Mouse (Mus musculus) midbrain, embryonic 15.5 days (tissue): Measurements from ENCODE around the gene Ssr2. TPM values are rescaled to one million over a fixed set of nuclear protein-coding genes. Genes with fewer than 3 reads are reported as not detected.
"Not testable (repeated sequence)": the region's sequence is repeated elsewhere in the genome, so short reads cannot be mapped to it uniquely, and the experiment has no call there.

Experiments
- ATAC-seq: fragments of 200-750 bp; cut with Nextera tagmentation; replicated peaks from 2 replicates; pipeline ENCODE4 v1.8.0; 2017; ENCODE audit warnings: moderate TSS enrichment
- H3K27ac ChIP-seq: fragments of 300-500 bp; sonication (generic); 2 replicates; pipeline ENCODE4 v1.5.1; 2015; ENCODE audit warnings: mild to moderate bottlenecking, inconsistent platforms
- H3K27me3 ChIP-seq: fragments of 300-500 bp; sonication (generic); replicated peaks from 2 replicates; pipeline ENCODE4 v1.6.1; 2015; ENCODE audit warnings: inconsistent platforms
- H3K36me3 ChIP-seq: fragments of 300-500 bp; sonication (generic); replicated peaks from 2 replicates; pipeline ENCODE4 v1.6.1; 2015; ENCODE audit warnings: inconsistent platforms
- H3K4me1 ChIP-seq: fragments of 300-500 bp; sonication (generic); 2 replicates; pipeline ENCODE4 v1.6.1; 2015; ENCODE audit warnings: inconsistent platforms
- H3K4me2 ChIP-seq: fragments of 300-500 bp; sonication (generic); 2 replicates; pipeline ENCODE4 v1.6.1; 2015; ENCODE audit warnings: inconsistent platforms, mild to moderate bottlenecking, moderate library complexity
- H3K4me3 ChIP-seq: fragments of 300-500 bp; sonication (generic); 2 replicates; pipeline ENCODE4 v1.5.1; 2015; ENCODE audit warnings: mild to moderate bottlenecking, inconsistent platforms
- H3K9ac ChIP-seq: fragments of 300-500 bp; sonication (generic); 2 replicates; pipeline ENCODE4 v1.6.1; 2015; ENCODE audit warnings: mild to moderate bottlenecking, inconsistent platforms
- H3K9me3 ChIP-seq: fragments of 300-500 bp; sonication (generic); 2 replicates; pipeline ENCODE4 v1.6.1; 2016; ENCODE audit warnings: inconsistent platforms
- WGBS: fragments of 180-500 bp; shearing (Covaris S2); methylation state at CpG from one replicate; pipeline ENCODE4 v1.1.7; 2015; ENCODE audit warnings: mixed read lengths; 5-methylcytosine and 5-hydroxymethylcytosine counted together
- polyA plus RNA-seq: library from polyadenylated mRNA; unstranded; fragments of >200 nt; fragmentation: Nextera tagmentation; extraction: Ambion mirVana; gene quantifications from 2 replicates; pipeline ENCODE4 v1.2.1, GENCODE M21; 2015

Gene Ssr2
- polyA plus RNA-seq, 1 experiment from 2014 or later: 133 TPM

DNA sequence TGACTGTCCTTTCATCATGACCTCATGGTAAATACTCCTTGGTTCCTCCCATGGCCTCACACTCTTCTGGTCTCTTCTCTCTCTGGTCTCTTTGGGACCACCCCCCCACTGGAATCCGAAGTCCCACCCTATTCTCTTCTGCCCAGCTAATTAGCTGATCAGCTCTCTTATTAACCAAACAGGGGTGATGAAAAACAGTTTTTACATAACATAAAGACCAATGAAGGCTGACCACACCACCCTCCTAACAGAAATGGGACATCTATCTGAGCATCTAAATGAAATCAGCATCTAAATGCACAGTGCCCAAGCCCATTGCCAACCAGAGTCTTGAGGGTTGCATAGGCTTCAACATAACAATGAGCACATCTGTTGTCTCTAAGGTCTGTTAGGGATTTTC is 3.8 kb upstream of the Ssr2 start:
- no peak overlapping the region for H3K27ac ChIP-seq
- no peak overlapping the region for H3K4me3 ChIP-seq
- H3K36me3 ChIP-seq: peaks cover 27% of the 10 kb centered on the region
- no peaks in the 10 kb centered on the region for H3K9me3 ChIP-seq
- no peaks in the 10 kb centered on the region for H3K27me3 ChIP-seq
- 81% methylated on average over 1 of the region's 1 CpGs for WGBS
- no peaks in the 10 kb centered on the region for H3K4me1 ChIP-seq
- no peak overlapping the region for H3K9ac ChIP-seq
- ATAC-seq: no peak
- H3K4me2 ChIP-seq: no peak overlapping the region

DNA sequence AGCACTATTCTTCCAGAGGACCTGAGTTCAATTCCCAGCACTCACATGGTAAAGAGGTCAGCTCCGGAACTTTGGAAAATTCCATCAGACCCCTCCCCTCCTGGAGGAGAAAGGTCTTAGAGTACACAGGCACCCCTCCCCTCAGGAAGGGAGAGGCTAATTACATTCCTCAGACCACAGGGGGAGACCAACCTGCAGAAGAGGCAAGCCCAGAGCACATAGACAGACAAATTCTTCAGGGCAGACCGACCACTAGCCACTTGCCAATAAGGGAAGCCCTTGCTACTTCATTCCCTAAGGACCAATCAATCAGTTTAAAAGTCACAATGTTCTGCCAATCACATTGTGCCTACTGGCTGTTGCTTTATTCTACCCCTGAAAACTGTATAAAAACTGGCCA is 2.8 kb upstream of the Ssr2 start:
- H3K27me3 ChIP-seq: no peaks in the 10 kb centered on the region
- no peak overlapping the region for H3K9ac ChIP-seq
- H3K4me1 ChIP-seq: no peaks in the 10 kb centered on the region
- no peaks in the 10 kb centered on the region for H3K9me3 ChIP-seq
- H3K4me3 ChIP-seq: no peak overlapping the region
- WGBS: 87% methylated on average over 2 of the region's 2 CpGs
- peaks cover 20% of the 10 kb centered on the region for H3K36me3 ChIP-seq
- H3K4me2 ChIP-seq: no peak overlapping the region
- no peak for ATAC-seq
- H3K27ac ChIP-seq: no peak overlapping the region

DNA sequence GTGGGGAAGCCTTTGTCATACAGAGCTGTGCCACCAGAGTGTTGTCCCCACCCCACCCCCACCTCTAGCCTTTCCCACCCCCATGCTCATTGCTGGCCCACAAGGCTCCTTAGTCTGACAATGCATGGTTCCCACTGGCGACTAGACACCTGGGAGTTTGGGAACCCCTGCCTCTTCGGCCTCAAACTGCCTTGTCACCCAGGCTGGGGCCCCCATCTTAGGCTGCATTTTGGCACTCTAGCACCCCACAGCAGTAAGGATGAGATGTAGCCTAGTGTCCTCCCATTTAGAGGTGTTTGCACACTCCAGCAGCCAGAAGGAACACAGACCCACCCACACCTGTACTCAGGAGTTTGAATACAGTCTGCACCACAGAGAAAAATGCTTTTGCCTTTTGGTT is 1.9 kb upstream of the Ssr2 start:
- no peak overlapping the region for H3K27ac ChIP-seq
- peaks cover 10% of the 10 kb centered on the region for H3K36me3 ChIP-seq
- no peaks in the 10 kb centered on the region for H3K9me3 ChIP-seq
- H3K27me3 ChIP-seq: no peaks in the 10 kb centered on the region
- no peak overlapping the region for H3K9ac ChIP-seq
- no peak overlapping the region for H3K4me2 ChIP-seq
- 88% methylated on average over 2 of the region's 2 CpGs for WGBS
- H3K4me3 ChIP-seq: no peak overlapping the region
- no peaks in the 10 kb centered on the region for H3K4me1 ChIP-seq
- no peak for ATAC-seq

DNA sequence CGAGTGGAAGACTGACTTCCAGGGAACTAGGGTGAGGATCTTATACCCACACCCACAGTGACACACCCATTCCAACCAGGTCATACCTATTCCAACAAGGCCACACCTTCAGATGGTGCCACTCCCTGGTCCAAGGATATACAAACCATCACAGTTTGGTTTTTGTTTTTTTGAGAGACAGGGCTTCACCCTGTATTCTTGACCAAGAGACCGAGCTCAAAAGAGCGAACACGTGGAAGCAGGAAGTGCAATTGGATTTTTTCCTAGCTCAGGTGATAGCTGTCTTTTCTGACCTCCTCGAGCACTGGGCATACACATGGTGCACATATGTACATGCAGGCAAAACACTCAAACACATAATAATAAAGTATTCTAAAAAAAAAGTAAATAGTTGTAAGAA is 2.2 kb downstream of the Ssr2 start:
- not testable (repeated sequence) for H3K27me3 ChIP-seq, H3K9ac ChIP-seq, H3K9me3 ChIP-seq, H3K27ac ChIP-seq, H3K4me2 ChIP-seq, H3K4me3 ChIP-seq, ATAC-seq, H3K36me3 ChIP-seq
- peaks cover 19% of the 10 kb centered on the region for H3K4me1 ChIP-seq
- 87% methylated on average over 5 of the region's 5 CpGs for WGBS

DNA sequence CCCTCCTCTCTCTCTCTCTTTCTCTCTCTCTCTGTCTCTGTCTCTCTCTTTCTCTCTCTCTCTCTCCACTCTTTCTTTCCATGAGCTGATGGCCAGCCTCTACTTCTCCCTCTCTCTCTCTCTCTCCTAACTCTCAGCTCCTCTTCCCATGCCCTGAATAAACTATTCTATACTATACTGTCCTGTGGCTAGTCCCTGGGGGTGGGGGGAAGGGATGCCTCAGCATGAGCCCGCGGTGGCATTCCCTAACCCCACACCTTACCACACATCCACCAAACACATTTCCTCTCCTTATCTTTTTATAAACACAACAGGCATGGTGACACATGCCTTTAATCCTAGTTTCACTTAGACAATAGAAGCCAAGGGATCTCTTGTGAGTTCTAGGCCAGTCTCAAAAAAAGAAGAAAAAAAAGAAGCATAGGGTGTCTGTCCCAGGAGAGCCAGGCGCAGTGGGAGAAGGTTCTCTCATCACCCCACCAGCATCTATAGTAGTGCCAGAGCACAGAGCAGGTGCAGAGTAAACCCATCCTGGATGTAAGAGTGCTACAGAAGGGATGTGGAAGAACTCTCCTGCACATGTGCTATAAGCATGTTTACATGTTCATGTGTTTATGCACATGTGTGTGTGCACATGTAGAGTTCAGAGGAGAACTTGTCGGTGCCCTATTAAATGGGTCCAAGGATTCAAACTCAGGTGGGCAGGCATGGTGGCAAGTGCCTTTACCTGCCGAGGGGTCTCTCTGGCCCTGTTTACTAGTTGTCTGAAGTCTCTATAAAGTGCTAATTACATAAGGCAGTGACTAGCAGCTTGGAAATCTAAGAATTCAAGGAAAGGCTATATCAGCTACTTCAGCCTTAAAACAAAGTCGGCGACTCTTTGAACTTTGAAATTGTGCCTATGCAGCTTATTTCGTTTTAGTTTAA is 3.1 kb downstream of the Ssr2 start:
- ATAC-seq: peak; percentile 31; the same call in 1 of the 2 replicates
- no peak overlapping the region for H3K27ac ChIP-seq

DNA sequence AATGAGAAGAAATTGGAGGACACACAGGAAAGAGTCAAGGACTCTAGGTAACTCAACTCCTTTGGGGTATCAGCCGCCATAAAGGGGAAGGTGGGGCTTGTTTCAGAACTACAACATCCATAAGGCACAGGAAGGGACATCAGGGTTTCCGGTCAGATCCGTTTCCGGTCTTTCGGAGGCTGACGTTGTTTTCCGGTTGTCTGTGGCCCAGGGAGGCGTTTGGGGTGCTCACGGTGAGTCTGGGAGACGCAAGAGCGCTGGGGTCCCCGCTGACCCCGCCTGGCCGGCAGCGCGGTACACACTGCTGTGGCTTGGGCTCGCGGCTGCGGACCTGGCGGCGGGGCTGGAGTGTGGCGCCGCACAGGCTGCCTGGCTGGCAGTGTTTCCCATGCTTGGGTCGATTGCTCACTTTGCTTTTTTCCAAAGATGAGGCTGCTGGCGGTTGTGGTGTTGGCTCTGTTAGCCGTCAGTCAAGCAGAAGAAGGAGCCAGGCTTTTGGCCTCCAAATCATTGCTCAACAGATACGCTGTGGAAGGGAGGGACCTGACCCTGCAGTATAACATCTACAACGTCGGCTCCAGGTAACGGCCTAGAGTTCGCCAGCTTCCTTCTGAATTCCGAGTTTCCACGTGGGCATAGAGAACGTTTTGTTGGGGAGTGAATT is 3.9 kb downstream of the Ssr2 start:
- H3K4me1 ChIP-seq: peaks cover 19% of the 10 kb centered on the region
- peak overlapping the region; percentile 71 for H3K4me2 ChIP-seq
- no peaks in the 10 kb centered on the region for H3K27me3 ChIP-seq
- ATAC-seq: peak; percentile 90
- peak overlapping the region; percentile 78 for H3K4me3 ChIP-seq
- WGBS: under 1% methylated on average over 34 of the region's 34 CpGs
- H3K36me3 ChIP-seq: peaks cover 5% of the 10 kb centered on the region; the same call in 1 of the 2 replicates
- no peaks in the 10 kb centered on the region for H3K9me3 ChIP-seq
- H3K27ac ChIP-seq: peak overlapping the region; percentile 61; the same call in 1 of the 2 replicates
- H3K9ac ChIP-seq: peak overlapping the region; percentile 93

More for the DNA sequence above, 3.1 kb downstream of the Ssr2 start:
- H3K27me3 ChIP-seq: no peaks in the 10 kb centered on the region
- H3K4me1 ChIP-seq: peaks cover 19% of the 10 kb centered on the region
- peaks cover 5% of the 10 kb centered on the region; the same call in 1 of the 2 replicates for H3K36me3 ChIP-seq
- peak overlapping the region; percentile 93; the same call in 1 of the 2 replicates for H3K9ac ChIP-seq
- H3K9me3 ChIP-seq: no peaks in the 10 kb centered on the region
- 56% methylated on average over 8 of the region's 8 CpGs for WGBS
- peak overlapping the region; percentile 78 for H3K4me3 ChIP-seq
- H3K4me2 ChIP-seq: peak overlapping the region; percentile 71

DNA sequence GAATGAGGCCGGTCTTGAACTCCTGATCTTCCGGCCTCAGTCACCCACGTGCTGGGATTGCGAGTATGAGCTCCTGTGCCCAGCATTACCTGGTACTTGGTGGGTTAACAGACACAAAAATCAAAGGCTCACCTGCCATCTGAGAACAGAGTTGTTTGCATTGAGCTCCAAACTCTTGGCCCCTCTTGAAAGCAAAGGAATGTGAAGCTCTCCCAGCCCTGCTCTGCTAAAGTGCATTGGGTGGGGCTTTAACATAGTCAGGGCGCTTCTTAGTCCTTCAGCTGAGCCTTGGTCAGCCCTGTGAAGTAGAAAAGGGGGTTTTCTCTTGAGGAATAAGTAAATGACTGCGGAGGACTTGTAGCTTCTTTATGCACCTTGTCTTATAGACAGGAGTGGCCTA is 10.1 kb downstream of the Ssr2 start:
- no peak overlapping the region for H3K4me2 ChIP-seq
- H3K9me3 ChIP-seq: no peaks in the 10 kb centered on the region
- H3K9ac ChIP-seq: no peak overlapping the region
- peaks cover 6% of the 10 kb centered on the region for H3K4me1 ChIP-seq
- WGBS: 97% methylated on average over 6 of the region's 6 CpGs
- no peaks in the 10 kb centered on the region for H3K27me3 ChIP-seq
- no peak overlapping the region for H3K4me3 ChIP-seq
- H3K27ac ChIP-seq: no peak overlapping the region
- ATAC-seq: no peak
- H3K36me3 ChIP-seq: peaks cover 31% of the 10 kb centered on the region; the same call in 1 of the 2 replicates

DNA sequence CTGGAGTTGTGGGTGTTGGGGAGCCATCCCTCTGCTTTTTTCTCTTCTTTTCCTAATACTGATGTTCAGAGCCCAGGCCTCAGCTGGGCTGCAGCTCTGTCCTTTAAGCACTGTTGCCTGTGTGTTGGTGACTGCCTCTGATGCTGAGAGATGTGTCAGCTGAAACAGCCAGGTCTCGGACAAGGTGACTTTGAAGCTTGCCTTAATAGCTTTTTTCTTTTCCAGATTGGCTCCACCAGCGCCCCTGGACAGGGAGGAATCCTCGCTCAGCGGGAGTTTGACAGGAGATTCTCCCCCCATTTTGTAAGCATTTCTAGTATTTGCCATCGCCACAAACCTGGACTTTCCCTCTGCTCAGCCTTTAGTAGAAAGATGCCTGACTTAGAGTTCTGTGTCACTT is 11.0 kb downstream of the Ssr2 start:
- H3K4me3 ChIP-seq: no peak overlapping the region
- 96% methylated on average over 5 of the region's 5 CpGs for WGBS
- ATAC-seq: no peak
- H3K27ac ChIP-seq: no peak overlapping the region
- H3K9ac ChIP-seq: no peak overlapping the region
- H3K4me2 ChIP-seq: no peak overlapping the region
- H3K36me3 ChIP-seq: peaks cover 31% of the 10 kb centered on the region; the same call in 1 of the 2 replicates
- no peaks in the 10 kb centered on the region for H3K27me3 ChIP-seq
- no peaks in the 10 kb centered on the region for H3K4me1 ChIP-seq
- H3K9me3 ChIP-seq: no peaks in the 10 kb centered on the region

DNA sequence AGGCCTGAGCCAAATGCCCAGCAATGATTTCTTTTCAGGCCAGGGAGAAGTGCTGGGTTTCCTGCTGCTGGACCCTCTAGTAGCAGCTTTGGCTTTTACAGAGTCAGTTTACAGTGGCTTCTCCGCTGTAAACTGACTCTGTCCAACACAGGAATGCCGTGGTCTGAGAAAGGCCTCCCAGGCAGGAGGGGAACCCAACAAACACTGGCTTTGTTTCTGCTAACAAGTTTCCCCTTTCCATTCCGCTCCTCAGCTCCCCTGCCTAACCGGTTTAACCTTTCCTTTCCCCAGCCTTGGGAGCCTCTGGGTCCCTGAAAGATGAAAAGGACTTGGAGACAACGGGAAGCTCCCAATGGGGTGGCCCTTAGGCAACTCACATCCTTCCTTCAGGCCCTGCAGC is 14.6 kb downstream of the Ssr2 start:
- no peak overlapping the region for H3K4me2 ChIP-seq
- no peak overlapping the region for H3K27ac ChIP-seq
- WGBS: 30% methylated on average over 5 of the region's 5 CpGs
- no peak overlapping the region for H3K9ac ChIP-seq
- H3K9me3 ChIP-seq: no peaks in the 10 kb centered on the region
- no peak overlapping the region for H3K4me3 ChIP-seq
- no peaks in the 10 kb centered on the region for H3K4me1 ChIP-seq
- H3K36me3 ChIP-seq: peaks cover 26% of the 10 kb centered on the region; the same call in 1 of the 2 replicates
- no peaks in the 10 kb centered on the region for H3K27me3 ChIP-seq
- ATAC-seq: no peak

DNA sequence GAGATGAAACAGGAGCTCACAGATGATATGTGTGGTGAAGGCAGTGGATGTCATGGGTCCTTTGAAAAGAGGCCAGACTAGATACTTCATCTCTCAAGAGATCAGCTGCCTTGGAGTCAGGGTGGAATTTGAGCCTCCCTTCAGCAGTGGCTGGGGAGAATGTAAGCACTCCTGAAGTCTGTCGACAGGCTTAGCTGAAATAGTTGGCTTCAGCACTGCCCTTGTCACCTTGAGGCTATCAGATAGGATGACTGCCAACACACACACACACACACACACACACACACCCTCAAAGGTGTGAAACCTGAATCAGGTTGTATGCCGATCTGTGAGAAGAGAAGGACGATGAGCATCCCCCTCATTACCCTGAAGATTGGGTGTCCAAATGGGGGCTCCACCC is 15.4 kb downstream of the Ssr2 start:
- H3K27me3 ChIP-seq: no peaks in the 10 kb centered on the region
- no peak overlapping the region for H3K4me3 ChIP-seq
- 55% methylated on average over 3 of the region's 3 CpGs for whole genome bisulfite sequencing
- peaks cover 21% of the 10 kb centered on the region; the same call in 1 of the 2 replicates for H3K36me3 ChIP-seq
- no peak for ATAC-seq
- H3K4me2 ChIP-seq: no peak overlapping the region
- no peak overlapping the region for H3K9ac ChIP-seq
- H3K9me3 ChIP-seq: no peaks in the 10 kb centered on the region
- H3K4me1 ChIP-seq: no peaks in the 10 kb centered on the region
- H3K27ac ChIP-seq: no peak overlapping the region

DNA sequence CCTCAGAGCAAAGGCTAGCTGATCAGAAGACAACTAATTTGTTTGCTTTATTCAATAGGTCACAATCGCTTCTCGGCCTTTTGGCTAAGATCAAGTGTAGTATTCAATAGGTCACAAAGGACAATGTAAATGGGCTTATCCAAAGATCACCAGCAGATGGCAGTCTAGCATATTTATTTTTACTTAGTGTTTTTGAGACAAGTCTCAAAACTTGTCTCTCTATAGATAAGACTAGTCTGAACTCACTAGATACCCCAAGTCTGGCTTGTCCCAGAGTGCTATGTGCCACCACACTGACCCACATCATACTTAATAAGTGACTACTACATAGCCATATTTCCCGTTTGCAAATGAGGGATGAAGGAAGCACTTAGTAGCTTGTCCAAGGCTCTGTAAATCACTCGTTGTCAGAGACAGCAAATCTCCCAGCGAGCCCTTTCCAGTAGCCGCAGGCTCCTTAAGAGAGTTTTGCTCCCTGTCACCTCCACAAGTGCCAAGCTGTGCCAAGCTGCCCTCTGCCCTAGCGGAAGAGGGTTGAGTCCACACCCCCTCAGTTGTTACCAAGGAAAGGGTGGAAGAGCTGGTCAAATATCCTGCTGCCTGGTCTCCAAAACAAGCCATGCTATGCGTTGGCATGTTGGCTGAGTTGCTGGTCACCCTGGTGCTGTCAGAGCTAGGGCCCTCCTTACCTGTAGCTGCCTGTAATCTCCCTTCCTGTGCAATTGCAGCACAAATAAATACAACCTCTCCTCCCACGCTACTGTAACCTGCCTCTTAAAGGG is 16.5 kb downstream of the Ssr2 start:
- Histone ChIP-seq H3K4me3 (no peak overlapping the region), H3K27me3 (no peaks in the 10 kb centered on the region), H3K4me2 (no peak overlapping the region), H3K4me1 (no peaks in the 10 kb centered on the region), H3K9me3 (no peaks in the 10 kb centered on the region), H3K9ac (no peak overlapping the region), H3K27ac (no peak overlapping the region; the same call in 1 of the 2 replicates), H3K36me3 (peaks cover 17% of the 10 kb centered on the region; the same call in 1 of the 2 replicates)
- no peak for ATAC-seq
- WGBS: 37% methylated on average over 9 of the region's 9 CpGs
